Mouse (Mus musculus) myocyte (in vitro differentiated cells): ENCODE data around the gene Actn1. TPM values are rescaled to one million over a fixed set of nuclear protein-coding genes. Genes with fewer than 3 reads are reported as not detected.

Source experiments
- H3K27me3 ChIP-seq: one replicate; pipeline ENCODE4 v1.6.1; 2011; ENCODE audit not compliant: control insufficient read depth, insufficient read depth, insufficient read length
- H3K36me3 ChIP-seq: one replicate; pipeline ENCODE4 v1.6.1; 2011; ENCODE audit not compliant: control insufficient read depth, insufficient read depth
- H3K4me2 ChIP-seq: one replicate; pipeline ENCODE4 v1.6.1; 2011; ENCODE audit warnings: low read depth, control low read depth
- H3K4me3 ChIP-seq: one replicate; pipeline ENCODE4 v1.5.1; 2011; ENCODE audit warnings: mild to moderate bottlenecking, control low read depth, moderate library complexity
- H3K79me2 ChIP-seq: one replicate; pipeline ENCODE4 v1.6.1; 2011; ENCODE audit not compliant: control insufficient read depth, insufficient read depth
- H3ac ChIP-seq: one replicate; pipeline ENCODE4 v1.6.1; 2011; ENCODE audit not compliant: control insufficient read depth, insufficient read length
- CEBPB ChIP-seq: IDR thresholded peaks from 2 replicates; pipeline ENCODE4 v1.6.1; 2011; ENCODE audit warnings: mild to moderate bottlenecking, moderate library complexity; ENCODE audit not compliant: poor library complexity, insufficient read depth, severe bottlenecking
- E2F4 ChIP-seq: IDR thresholded peaks from one replicate; pipeline ENCODE4 v1.6.1; 2011; ENCODE audit warnings: mild to moderate bottlenecking, control low read depth, moderate library complexity; ENCODE audit not compliant: insufficient read depth
- MAX ChIP-seq: IDR thresholded peaks from one replicate; pipeline ENCODE4 v1.6.1; 2011; ENCODE audit warnings: low read depth, mild to moderate bottlenecking, control low read depth
- MYOD1 ChIP-seq, 3 experiments: IDR thresholded peaks; one replicate each; pipeline ENCODE4 v1.6.1; 2011; ENCODE audit warnings: control low read depth in 2 of 3, low read depth in 2 of 3, mild to moderate bottlenecking in 2 of 3, moderate library complexity in 1 of 3; ENCODE audit not compliant: insufficient read length in 2 of 3, control insufficient read depth in 1 of 3
- MYOG ChIP-seq, 3 experiments: IDR thresholded peaks; one replicate each; pipeline ENCODE4 v1.6.1; 2011; ENCODE audit warnings: control low read depth in 2 of 3, low read depth in 2 of 3, mild to moderate bottlenecking in 2 of 3; ENCODE audit not compliant: insufficient read length in 2 of 3, control insufficient read depth in 1 of 3, insufficient read depth in 1 of 3
- POLR2A ChIP-seq: IDR thresholded peaks from one replicate; pipeline ENCODE4 v1.6.1; 2011; ENCODE audit warnings: low read depth, mild to moderate bottlenecking, control low read depth, moderate library complexity; ENCODE audit not compliant: insufficient read length
- POLR2AphosphoS2 ChIP-seq: IDR thresholded peaks from one replicate; pipeline ENCODE4 v1.6.1; 2011; ENCODE audit warnings: low read depth, control low read depth; ENCODE audit not compliant: insufficient read length
- REST ChIP-seq: IDR thresholded peaks from one replicate; pipeline ENCODE4 v1.6.1; 2011; ENCODE audit warnings: mild to moderate bottlenecking, control low read depth, moderate library complexity; ENCODE audit not compliant: insufficient read depth, insufficient read length
- SRF ChIP-seq: IDR thresholded peaks from one replicate; pipeline ENCODE4 v1.6.1; 2011; ENCODE audit warnings: low read depth; ENCODE audit not compliant: control insufficient read depth, insufficient read length
- TCF12 ChIP-seq: IDR thresholded peaks from one replicate; pipeline ENCODE4 v1.6.1; 2011; ENCODE audit warnings: mild to moderate bottlenecking, control low read depth; ENCODE audit not compliant: poor library complexity, insufficient read depth, severe bottlenecking
- TCF3 ChIP-seq: IDR thresholded peaks from one replicate; pipeline ENCODE4 v1.6.1; 2011; ENCODE audit warnings: low read depth, control low read depth; ENCODE audit not compliant: insufficient read length
- USF1 ChIP-seq: IDR thresholded peaks from one replicate; pipeline ENCODE4 v1.6.1; 2011; ENCODE audit warnings: low read depth, mild to moderate bottlenecking, control low read depth, moderate library complexity
- polyA plus RNA-seq: library from polyadenylated mRNA; unstranded; fragments of >200 nt; fragmentation: generic; extraction: Trizol; gene quantifications from one replicate; pipeline ENCODE4 v1.2.1, GENCODE M21; 2012; ENCODE audit warnings: missing spikeins

Gene Actn1
- polyA plus RNA-seq, 1 experiment, result 166 TPM

GRCm38 (mm10) chr12:80234226-80234625 is 25.9 kb downstream of the Actn1 start:
- Histone ChIP-seq H3K36me3 (no peaks in the 10 kb centered on the region), H3K4me3 (no peak overlapping the region), H3ac (no peak overlapping the region), H3K4me2 (no peak overlapping the region), H3K79me2 (peaks cover 84% of the 10 kb centered on the region), H3K27me3 (no peaks in the 10 kb centered on the region)
- no peak for TF ChIP-seq CEBPB
- no peak for TF ChIP-seq TCF12
- TF ChIP-seq SRF, result no peak
- no peak for TF ChIP-seq POLR2A
- no peak for TF ChIP-seq E2F4
- no peak for TF ChIP-seq MYOD1 (IDR thresholded peaks at IDR 0.05; ENCODE audit: control insufficient read depth in 1 of 3, insufficient read length in 2 of 3, low read depth in 2 of 3)
- TF ChIP-seq USF1, result no peak
- TF ChIP-seq TCF3, result no peak
- TF ChIP-seq MAX, result no peak
- no peak for TF ChIP-seq MYOG (IDR thresholded peaks at IDR 0.05; ENCODE audit: control insufficient read depth in 1 of 3, insufficient read depth in 1 of 3, insufficient read length in 2 of 3, low read depth in 2 of 3)
- TF ChIP-seq POLR2AphosphoS2, result no peak
- no peak for TF ChIP-seq REST

GRCm38 (mm10) chr12:80232840-80233218 is 27.3 kb downstream of the Actn1 start:
- no peak overlapping the region for H3K4me3 ChIP-seq
- H3K79me2 ChIP-seq, result peaks cover 80% of the 10 kb centered on the region
- TF ChIP-seq TCF12 (no peak), SRF (no peak), E2F4 (no peak), TCF3 (no peak), REST (no peak), USF1 (no peak), MYOD1 (IDR thresholded peaks at IDR 0.05; ENCODE audit: control insufficient read depth in 1 of 3, insufficient read length in 2 of 3, low read depth in 2 of 3) (no peak), MAX (no peak)
- H3K36me3 ChIP-seq, result no peaks in the 10 kb centered on the region
- peak overlapping the region; percentile 75 for H3K4me2 ChIP-seq
- H3K27me3 ChIP-seq, result no peaks in the 10 kb centered on the region
- no peak overlapping the region for H3ac ChIP-seq

DNA sequence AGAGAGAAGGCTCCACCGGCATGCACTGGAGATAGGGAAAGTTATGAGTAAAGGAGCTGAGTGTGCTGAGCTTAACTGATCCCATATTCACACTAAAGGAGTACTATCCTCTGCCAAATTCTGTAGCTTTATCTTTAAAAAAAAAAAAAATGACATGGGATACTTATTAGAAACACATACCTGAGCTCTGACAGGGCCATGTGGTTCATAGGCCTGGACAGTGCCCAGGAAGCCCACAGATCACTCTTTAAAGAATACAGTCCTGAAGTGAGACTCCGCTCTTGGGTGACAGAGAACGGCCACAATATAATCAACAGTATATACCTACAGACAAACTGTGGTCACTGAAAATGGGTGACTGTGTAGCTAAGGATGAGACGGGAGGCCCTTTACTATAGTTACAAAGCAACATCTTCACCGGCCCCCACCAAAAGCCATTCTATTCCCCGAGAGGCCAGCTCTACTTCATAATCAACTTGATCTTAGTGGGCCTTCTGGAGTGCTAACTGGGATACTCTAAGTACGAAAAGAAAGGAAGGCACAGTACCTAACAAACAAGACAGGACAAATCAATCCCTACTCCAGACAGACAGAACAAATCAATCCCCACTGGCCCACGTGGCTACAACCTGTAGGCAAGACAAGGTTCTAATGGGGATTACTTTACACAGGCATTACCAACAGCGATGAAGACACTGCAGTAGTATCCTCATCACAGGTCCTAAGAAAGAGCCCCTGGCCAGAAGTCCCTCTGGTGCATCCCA is 27.9 kb downstream of the Actn1 start:
- Histone ChIP-seq H3K79me2 (peaks cover 80% of the 10 kb centered on the region), H3K4me3 (no peak overlapping the region), H3ac (no peak overlapping the region), H3K27me3 (no peaks in the 10 kb centered on the region), H3K4me2 (peak overlapping the region; percentile 75), H3K36me3 (no peaks in the 10 kb centered on the region)
- no peak for TF ChIP-seq REST
- TF ChIP-seq POLR2AphosphoS2, result no peak

- H3K36me3 ChIP-seq, result no peaks in the 10 kb centered on the region
- no peak overlapping the region for H3ac ChIP-seq
- no peak overlapping the region for H3K4me3 ChIP-seq
- H3K79me2 ChIP-seq, result peaks cover 80% of the 10 kb centered on the region
- H3K4me2 ChIP-seq, result peak overlapping the region; percentile 75
- TF ChIP-seq MYOD1 (IDR thresholded peaks at IDR 0.05; ENCODE audit: control insufficient read depth in 1 of 3, insufficient read length in 2 of 3, low read depth in 2 of 3), result peak in 2 of 3 experiments; percentile 69 to 81
- TF ChIP-seq MAX, result no peak
- peak in 2 of 3 experiments; percentile 52 to 71 for TF ChIP-seq MYOG (IDR thresholded peaks at IDR 0.05; ENCODE audit: control insufficient read depth in 1 of 3, insufficient read depth in 1 of 3, insufficient read length in 2 of 3, low read depth in 2 of 3)
- no peaks in the 10 kb centered on the region for H3K27me3 ChIP-seq
Observed at GRCm38 (mm10) chr12:80231317-80231716, 28.9 kb downstream of the Actn1 start.

DNA sequence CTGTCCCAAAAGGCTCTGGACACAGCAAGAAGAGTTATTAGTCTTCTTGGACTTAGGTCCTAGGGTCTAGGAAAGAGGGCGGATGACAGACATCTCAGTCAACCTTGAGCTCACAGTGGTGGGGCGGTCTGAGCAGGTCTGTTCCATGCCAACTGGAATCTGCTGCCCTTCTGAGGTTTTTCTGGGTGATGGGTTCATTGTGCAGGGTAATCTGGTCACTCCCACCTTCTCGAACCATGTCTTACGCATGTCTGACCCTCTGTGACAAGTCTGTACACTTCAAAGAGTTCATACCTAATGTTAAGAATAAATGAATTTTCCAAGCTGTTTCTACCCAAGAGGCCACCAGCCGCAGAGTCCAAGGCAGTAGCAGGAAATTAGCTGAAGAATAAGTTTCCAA is 29.3 kb downstream of the Actn1 start:
- Histone ChIP-seq H3K4me3 (peak overlapping the region; percentile 1), H3K4me2 (peak overlapping the region; percentile 75), H3K79me2 (peaks cover 80% of the 10 kb centered on the region), H3ac (no peak overlapping the region), H3K27me3 (no peaks in the 10 kb centered on the region), H3K36me3 (no peaks in the 10 kb centered on the region)
- TF ChIP-seq POLR2A, result peak; percentile 3
- no peak for TF ChIP-seq CEBPB
